Mouse (Mus musculus): ENCODE data around the gene Xpnpep1. TPM values are rescaled to one million over a fixed set of nuclear protein-coding genes. Genes with fewer than 3 reads are reported as not detected.

Gene Xpnpep1
- 109 and 115 TPM in 2 replicates for polyA plus RNA-seq (2015; fragmentation: Nextera tagmentation; extraction: Ambion mirVana)

GRCm38 (mm10) chr19:53040164-53041132 is at the start of gene Xpnpep1:
Gene Xpnpep1, minus strand, starts transcription at chr19:53040214.
- peaks cover 39% of the 10 kb centered on the region for H3K4me1 ChIP-seq (replicated peaks)
- 79% methylated on average over 23 of the region's 23 CpGs for WGBS (ENCODE audit: insufficient replicate concordance)
- H3K36me3 ChIP-seq = peaks cover 5% of the 10 kb centered on the region
- no peak for ATAC-seq (ENCODE audit: low read depth)
- peak within 1 kb of the TSS; percentile 62 for H3K27ac ChIP-seq
- DNase-seq = no peak
- no peaks in the 10 kb centered on the region for H3K27me3 ChIP-seq
- H3K9ac ChIP-seq = peak within 1 kb of the TSS; percentile 60
- H3K4me3 ChIP-seq (replicated peaks) = peak within 1 kb of the TSS; percentile 77
- H3K4me2 ChIP-seq = peak within 1 kb of the TSS; percentile 80
- H3K9me3 ChIP-seq (replicated peaks) = no peaks in the 10 kb centered on the region

DNA sequence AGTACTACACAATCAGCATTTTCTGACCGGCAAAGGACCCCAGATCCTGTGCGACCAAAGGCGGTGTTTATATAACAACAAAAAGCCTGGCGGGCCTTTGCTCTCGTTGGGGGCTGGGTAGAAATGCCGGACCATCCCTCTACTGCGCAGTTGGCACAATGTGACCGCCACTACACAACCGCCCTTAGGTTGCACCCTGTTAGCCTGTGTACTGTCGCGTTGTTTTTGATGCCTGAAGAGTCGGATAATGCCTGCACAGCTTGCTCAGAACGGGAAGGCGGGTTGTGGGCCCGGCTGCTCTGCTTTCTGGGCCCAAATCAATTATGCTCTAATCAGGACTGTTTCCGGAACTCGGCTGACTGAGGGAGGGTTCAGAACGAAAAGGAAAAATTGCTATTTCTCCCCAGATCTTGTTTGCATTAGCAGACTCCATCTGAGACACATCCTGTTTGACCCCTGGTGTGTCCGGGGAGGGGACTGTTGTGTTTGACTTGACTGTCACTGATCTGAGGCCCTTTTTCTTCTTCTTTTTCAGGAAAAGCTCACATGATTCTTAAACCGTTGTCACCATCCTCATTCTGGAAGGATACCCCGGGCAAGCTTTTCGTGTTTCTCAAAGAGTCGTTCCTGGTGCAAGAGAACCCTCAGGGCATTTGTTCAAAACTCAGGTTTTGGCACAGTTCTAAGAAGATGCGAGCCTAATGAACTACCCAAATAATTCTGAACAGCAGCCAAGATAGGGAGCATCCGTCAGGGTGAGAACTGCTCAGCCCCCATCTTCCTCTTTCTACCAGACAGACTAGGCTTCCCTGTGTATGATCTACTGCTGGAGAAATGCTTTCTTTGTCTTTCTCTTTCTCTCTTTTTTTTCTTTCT is 47.5 kb upstream of the Xpnpep1 start:
- H3K4me1 ChIP-seq (replicated peaks) = peaks cover 33% of the 10 kb centered on the region
- no peaks in the 10 kb centered on the region for H3K9me3 ChIP-seq (replicated peaks)
- H3K4me3 ChIP-seq (replicated peaks) = no peak overlapping the region
- no peak for DNase-seq
- peaks cover 5% of the 10 kb centered on the region; the same call in 1 of the 2 replicates for H3K27me3 ChIP-seq
- H3K9ac ChIP-seq = no peak overlapping the region
- H3K4me2 ChIP-seq = peak overlapping the region; percentile 26
- no peaks in the 10 kb centered on the region for H3K36me3 ChIP-seq
- peak; percentile 61 for ATAC-seq (ENCODE audit: low read depth)
- peak overlapping the region; percentile 63 for H3K27ac ChIP-seq
- 35% methylated on average over 25 of the region's 25 CpGs for WGBS (ENCODE audit: insufficient replicate concordance)

DNA sequence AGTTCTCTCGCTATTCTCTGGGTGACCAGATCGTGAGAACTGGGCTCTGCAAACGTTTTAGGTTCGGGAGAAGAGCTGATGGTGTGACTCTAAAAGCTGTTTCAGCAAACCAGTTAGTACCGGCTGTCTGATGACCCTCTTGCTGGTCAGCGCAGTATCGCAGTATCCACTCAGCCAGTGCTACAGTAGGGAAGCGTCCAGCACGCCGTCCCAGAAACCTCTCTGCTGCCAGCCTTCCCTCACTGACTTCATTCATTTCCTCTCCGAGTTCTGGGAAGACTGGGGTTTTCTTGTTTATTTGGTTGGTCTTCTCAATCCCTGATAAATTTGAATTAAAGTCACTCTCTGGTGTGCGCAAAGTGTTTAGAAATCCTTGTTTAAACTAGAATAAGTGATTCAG is 46.8 kb upstream of the Xpnpep1 start:
- no peak for DNase-seq
- Histone ChIP-seq H3K4me3 (replicated peaks) (no peak overlapping the region), H3K9me3 (replicated peaks) (no peaks in the 10 kb centered on the region), H3K9ac (no peak overlapping the region), H3K27ac (peak overlapping the region; percentile 63), H3K4me2 (no peak overlapping the region), H3K36me3 (no peaks in the 10 kb centered on the region), H3K4me1 (replicated peaks) (peaks cover 27% of the 10 kb centered on the region), H3K27me3 (peaks cover 5% of the 10 kb centered on the region; the same call in 1 of the 2 replicates)
- no peak; the same call in 1 of the 2 replicates for ATAC-seq (ENCODE audit: low read depth)
- WGBS (ENCODE audit: insufficient replicate concordance) = 59% methylated on average over 12 of the region's 12 CpGs

- H3K9ac ChIP-seq = no peak overlapping the region
- H3K4me3 ChIP-seq (replicated peaks) = no peak overlapping the region
- ATAC-seq (ENCODE audit: low read depth) = 0 out of 2 replicates have a peak, but pooled peaks have one; percentile 24
- peaks cover 29% of the 10 kb centered on the region for H3K4me1 ChIP-seq (replicated peaks)
- no peaks in the 10 kb centered on the region for H3K9me3 ChIP-seq (replicated peaks)
- 54% methylated on average over 5 of the region's 5 CpGs for WGBS (ENCODE audit: insufficient replicate concordance)
- H3K27ac ChIP-seq = peak overlapping the region; percentile 5; the same call in 1 of the 2 replicates
- H3K36me3 ChIP-seq = no peaks in the 10 kb centered on the region
- no peak for DNase-seq
- no peak overlapping the region for H3K4me2 ChIP-seq
- peaks cover 14% of the 10 kb centered on the region; the same call in 1 of the 2 replicates for H3K27me3 ChIP-seq
These were observed 44.7 kb upstream of the Xpnpep1 start for GRCm38 (mm10) chr19:53084735-53085134.

DNA sequence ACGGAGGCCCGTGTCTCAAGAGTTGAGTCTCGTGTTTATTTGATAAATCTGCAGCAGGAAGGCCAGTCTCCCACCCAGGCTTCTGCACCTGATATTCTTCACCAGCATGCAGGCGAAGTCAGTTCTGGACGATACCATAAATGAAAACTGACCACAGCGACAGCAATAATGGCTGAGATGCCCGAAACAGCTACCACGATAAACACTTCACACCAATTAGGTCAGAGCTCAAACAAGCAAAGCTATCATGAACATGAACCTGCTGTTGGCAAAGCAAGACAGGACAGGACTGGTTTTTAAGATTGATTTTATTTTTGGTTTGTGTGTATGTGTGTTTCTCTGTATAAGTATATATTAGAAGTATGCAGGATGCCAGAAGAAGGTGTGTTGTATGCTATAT is 42.8 kb upstream of the Xpnpep1 start:
- ATAC-seq (ENCODE audit: low read depth) = no peak
- H3K4me3 ChIP-seq (replicated peaks) = no peak overlapping the region
- no peak overlapping the region for H3K27ac ChIP-seq
- no peak overlapping the region for H3K4me2 ChIP-seq
- H3K9me3 ChIP-seq (replicated peaks) = no peaks in the 10 kb centered on the region
- H3K27me3 ChIP-seq = peaks cover 14% of the 10 kb centered on the region; the same call in 1 of the 2 replicates
- no peak for DNase-seq
- H3K9ac ChIP-seq = no peak overlapping the region
- no peaks in the 10 kb centered on the region for H3K36me3 ChIP-seq
- peaks cover 23% of the 10 kb centered on the region for H3K4me1 ChIP-seq (replicated peaks)
- WGBS (ENCODE audit: insufficient replicate concordance) = 71% methylated on average over 8 of the region's 8 CpGs

- DNase-seq = no peak
- H3K4me2 ChIP-seq = no peak overlapping the region
- ATAC-seq (ENCODE audit: low read depth) = no peak
- H3K4me1 ChIP-seq (replicated peaks) = peaks cover 19% of the 10 kb centered on the region
- no peak overlapping the region for H3K27ac ChIP-seq
- no peaks in the 10 kb centered on the region for H3K36me3 ChIP-seq
- WGBS (ENCODE audit: insufficient replicate concordance) = 78% methylated on average over 3 of the region's 3 CpGs
- H3K9ac ChIP-seq = no peak overlapping the region
- H3K27me3 ChIP-seq = peaks cover 9% of the 10 kb centered on the region; the same call in 1 of the 2 replicates
- H3K4me3 ChIP-seq (replicated peaks) = no peak overlapping the region
- H3K9me3 ChIP-seq (replicated peaks) = no peaks in the 10 kb centered on the region
These were observed 41.3 kb upstream of the Xpnpep1 start for GRCm38 (mm10) chr19:53081339-53081738.

DNA sequence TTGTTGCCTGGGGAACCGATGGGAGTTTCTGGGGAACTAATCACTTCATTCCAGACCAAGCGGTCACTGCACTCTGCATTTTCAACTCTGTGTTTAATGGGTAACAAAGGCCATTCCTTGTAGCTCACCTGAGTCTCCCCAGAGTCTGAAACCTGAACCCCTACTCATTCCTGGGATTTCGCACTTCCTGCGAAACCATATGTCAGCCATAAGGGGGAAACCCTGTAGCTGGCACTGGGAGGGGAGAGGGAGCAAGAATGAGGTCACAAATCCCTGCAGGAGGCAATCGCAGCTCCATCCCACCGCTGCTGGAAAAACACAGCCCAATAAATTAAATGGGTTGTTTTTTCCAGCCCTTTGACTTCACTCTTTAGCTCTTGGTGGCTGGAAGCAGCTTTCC is 40.9 kb upstream of the Xpnpep1 start:
- 34% methylated on average over 6 of the region's 6 CpGs for WGBS (ENCODE audit: insufficient replicate concordance)
- Histone ChIP-seq H3K27ac (no peak overlapping the region), H3K27me3 (peaks cover 9% of the 10 kb centered on the region; the same call in 1 of the 2 replicates), H3K9me3 (replicated peaks) (no peaks in the 10 kb centered on the region), H3K9ac (no peak overlapping the region), H3K4me2 (no peak overlapping the region), H3K36me3 (no peaks in the 10 kb centered on the region), H3K4me1 (replicated peaks) (peaks cover 19% of the 10 kb centered on the region), H3K4me3 (replicated peaks) (no peak overlapping the region)
- ATAC-seq (ENCODE audit: low read depth) (no peak), DNase-seq (no peak)

- DNase-seq = no peak
- H3K36me3 ChIP-seq = no peaks in the 10 kb centered on the region
- no peak overlapping the region for H3K4me2 ChIP-seq
- H3K27ac ChIP-seq = no peak overlapping the region
- H3K9me3 ChIP-seq (replicated peaks) = no peaks in the 10 kb centered on the region
- H3K4me1 ChIP-seq (replicated peaks) = peaks cover 19% of the 10 kb centered on the region
- H3K27me3 ChIP-seq = peaks cover 9% of the 10 kb centered on the region; the same call in 1 of the 2 replicates
- ATAC-seq (ENCODE audit: low read depth) = no peak
- H3K9ac ChIP-seq = no peak overlapping the region
- 41% methylated on average over 3 of the region's 3 CpGs for WGBS (ENCODE audit: insufficient replicate concordance)
- no peak overlapping the region for H3K4me3 ChIP-seq (replicated peaks)
These were observed 40.5 kb upstream of the Xpnpep1 start for GRCm38 (mm10) chr19:53080487-53080886.

GRCm38 (mm10) chr19:53080026-53080425 is 40.0 kb upstream of the Xpnpep1 start:
- Histone ChIP-seq H3K4me2 (no peak overlapping the region), H3K4me3 (replicated peaks) (no peak overlapping the region), H3K36me3 (no peaks in the 10 kb centered on the region), H3K9me3 (replicated peaks) (no peaks in the 10 kb centered on the region), H3K27ac (no peak overlapping the region), H3K27me3 (peaks cover 9% of the 10 kb centered on the region; the same call in 1 of the 2 replicates), H3K4me1 (replicated peaks) (peaks cover 19% of the 10 kb centered on the region), H3K9ac (no peak overlapping the region)
- WGBS (ENCODE audit: insufficient replicate concordance) = 69% methylated on average over 11 of the region's 11 CpGs
- ATAC-seq (ENCODE audit: low read depth) = no peak
- DNase-seq = no peak

- Histone ChIP-seq H3K9me3 (replicated peaks) (no peaks in the 10 kb centered on the region), H3K4me3 (replicated peaks) (no peak overlapping the region), H3K27me3 (peaks cover 9% of the 10 kb centered on the region; the same call in 1 of the 2 replicates), H3K36me3 (no peaks in the 10 kb centered on the region), H3K4me2 (no peak overlapping the region), H3K4me1 (replicated peaks) (peaks cover 19% of the 10 kb centered on the region), H3K27ac (no peak overlapping the region), H3K9ac (no peak overlapping the region)
- 66% methylated on average over 9 of the region's 9 CpGs for WGBS (ENCODE audit: insufficient replicate concordance)
- ATAC-seq (ENCODE audit: low read depth) = no peak
- DNase-seq = no peak
These were observed 38.5 kb upstream of the Xpnpep1 start for GRCm38 (mm10) chr19:53078271-53079085.
